Mouse (Mus musculus) CD4-positive, CD25-positive, alpha-beta regulatory T cell, adult 2 months (primary cell): ENCODE data around the gene Tnrc6c.
A peak's percentile ranks its signal among the peaks of the same experiment; 100 is the strongest.

Experiments used
- DNase-seq: peaks from one replicate; pipeline ENCODE4 v3.0.0-alpha.2; 2012; ENCODE audit warnings: low read depth, low spot score

The Tnrc6c gene

GRCm38 (mm10) chr11:117790286-117790685, 136.2 kb downstream of the Tnrc6c start:
- DNase-seq = peak; percentile 82

- DNase-seq = peak; percentile 43
Measured at GRCm38 (mm10) chr11:117790703-117791440, 136.8 kb downstream of the Tnrc6c start.

- DNase-seq = no peak
Measured at GRCm38 (mm10) chr11:117791441-117791761, 137.3 kb downstream of the Tnrc6c start.

GRCm38 (mm10) chr11:117792281-117792888, 138.3 kb downstream of the Tnrc6c start:
- peak; percentile 54 for DNase-seq

- DNase-seq = peak; percentile 40
Measured at GRCm38 (mm10) chr11:117794035-117794551, 140.0 kb downstream of the Tnrc6c start.

GRCm38 (mm10) chr11:117796954-117797353, 142.9 kb downstream of the Tnrc6c start:
- DNase-seq = no peak

- no peak for DNase-seq
Measured at GRCm38 (mm10) chr11:117797511-117798159, 143.5 kb downstream of the Tnrc6c start, which contains the start of gene 6030468B19Rik. TSS of gene 6030468B19Rik (plus strand) at chr11:117797660.

GRCm38 (mm10) chr11:117798160-117798541, 144.1 kb downstream of the Tnrc6c start:
- peak; percentile 55 for DNase-seq

GRCm38 (mm10) chr11:117799174-117799573, 145.1 kb downstream of the Tnrc6c start:
- DNase-seq = peak; percentile 66

GRCm38 (mm10) chr11:117800038-117800437, 145.9 kb downstream of the Tnrc6c start:
- no peak for DNase-seq

GRCm38 (mm10) chr11:117801650-117802049, 147.6 kb downstream of the Tnrc6c start:
- no peak for DNase-seq

- no peak for DNase-seq
Measured at GRCm38 (mm10) chr11:117803166-117803688, 149.1 kb downstream of the Tnrc6c start.

GRCm38 (mm10) chr11:117806781-117807180, 152.7 kb downstream of the Tnrc6c start:
- DNase-seq = no peak

- peak; percentile 75 for DNase-seq
Measured at GRCm38 (mm10) chr11:117809407-117810311, 155.6 kb downstream of the Tnrc6c start, which contains the start of the genes Gm20708 and Syngr2. TSS of gene Gm20708 (plus strand) at chr11:117809668. TSS of gene Syngr2 (plus strand) at chr11:117809668.

- peak; percentile 84 for DNase-seq
Measured at GRCm38 (mm10) chr11:117810401-117811046, 156.4 kb downstream of the Tnrc6c start.
